Mouse (Mus musculus) Patski (cell line): ENCODE measurements around the gene Mrpl3. TPM values are rescaled to one million over a fixed set of nuclear protein-coding genes. Genes with fewer than 3 reads are reported as not detected.

Experiments
- polyA plus RNA-seq: library from polyadenylated mRNA; unstranded; gene quantifications from one replicate; pipeline ENCODE4 v1.2.3, GENCODE M21; 2021

The Mrpl3 gene
- polyA plus RNA-seq, 1 experiment from 2014 or later: 118 TPM

Other genes starting within 250 kb of the Mrpl3 start
- gene Nudt16, start 78.6 kb downstream of the Mrpl3 start, polyA plus RNA-seq: 7.1 TPM
- gene 1700080E11Rik, start 91.9 kb downstream of the Mrpl3 start, polyA plus RNA-seq: not detected